Mouse (Mus musculus) layer of hippocampus, adult 6 months (tissue): ENCODE results near the gene 1700024P04Rik. TPM values are rescaled to one million over a fixed set of nuclear protein-coding genes. Genes with fewer than 3 reads are reported as not detected.

Source experiments
- long read RNA-seq, 2 experiments: library from polyadenylated mRNA; unstranded; transcript quantifications; one replicate each; pipeline ENCODE4 v2.0.0; 2019 to 2020
- polyA plus RNA-seq: library from polyadenylated mRNA; unstranded; fragments of <200 nt; fragmentation: Nextera tagmentation; gene quantifications from 2 replicates; pipeline ENCODE4 v1.2.3, GENCODE M21; 2021

The 1700024P04Rik gene
- polyA plus RNA-seq: not detected in 2 replicates
- long read RNA-seq, experiment 1: 0 reads
- long read RNA-seq, experiment 2: 0 reads

GRCm38 (mm10) chr13:98984465-98984864, at the start of gene 1700024P04Rik:
TSS of gene 1700024P04Rik (minus strand) at chr13:98984565.

Other genes with a start within 250 kb of the 1700024P04Rik start
- 8.3 and 10.7 TPM in 2 replicates for gene Fcho2, start 169.1 kb downstream of the 1700024P04Rik start, polyA plus RNA-seq
- gene Tnpo1, start 58.2 kb downstream of the 1700024P04Rik start, polyA plus RNA-seq: 8.4 and 9.0 TPM in 2 replicates
- gene Zfp366, start 200.3 kb upstream of the 1700024P04Rik start, polyA plus RNA-seq: 0.69 and 0.70 TPM in 2 replicates